7 mouse cellular contexts compared by ENCODE assay signal in the genomic region with DNA sequence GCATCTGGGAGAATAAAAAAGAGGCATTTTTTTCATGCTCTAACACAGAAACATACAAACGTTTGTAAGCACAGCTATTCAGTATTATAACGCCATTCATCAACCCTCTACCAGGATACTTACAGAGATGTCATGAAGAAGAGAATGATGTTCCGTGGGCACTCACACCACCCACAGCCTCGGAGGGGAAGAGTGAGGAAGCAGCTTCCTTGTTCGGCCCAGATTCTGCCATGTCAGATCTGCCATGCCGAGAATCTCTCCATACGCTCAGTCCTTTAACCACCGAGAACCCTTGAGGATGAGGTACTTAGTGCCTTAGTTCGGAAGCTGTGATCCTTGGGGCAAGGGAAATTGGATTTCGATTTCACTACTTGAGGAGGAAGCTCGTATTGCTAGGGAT. TPM values are rescaled to one million over a fixed set of nuclear protein-coding genes. Genes with fewer than 3 reads are reported as not detected.
DNase-seq lines count a peak whose midpoint lies in the region; ATAC-seq and TF ChIP-seq lines count a peak whose summit lies in the region.

Gene Nin, minus strand, starts transcription at position 367 of the 400 bp plus-strand sequence.

- no peak within 1 kb of the TSS for H3K4me3 ChIP-seq in stomach, embryonic 14.5 days (ENCODE audit: low read depth, low read length)
- no peak within 1 kb of the TSS for H3K4me3 ChIP-seq in stomach, postnatal 0 days (ENCODE audit: low read depth, low read length)
- no peak within 1 kb of the TSS; the same call in 1 of the 2 replicates for H3K4me3 ChIP-seq in embryonic facial prominence, embryonic 15.5 days (replicated peaks)
- H3K4me3 ChIP-seq in megakaryocyte, embryonic 14.5 days (replicated peaks) = peak within 1 kb of the TSS; percentile 95

- ATAC-seq in stomach, embryonic 14.5 days (ENCODE audit: insufficient number of reproducible peaks, insufficient read depth, low FRiP score, low read depth) = no peak
- ATAC-seq in stomach, postnatal 0 days (ENCODE audit: low FRiP score, low TSS enrichment) = no peak
- no peak for ATAC-seq in embryonic facial prominence, embryonic 15.5 days (ENCODE audit: insufficient number of reproducible peaks, low FRiP score, low TSS enrichment, low read depth)

- peaks cover 8% of the 10 kb centered on the region for H3K4me1 ChIP-seq in stomach, embryonic 14.5 days (ENCODE audit: control insufficient read depth, insufficient read depth, low read length)
- peaks cover 3% of the 10 kb centered on the region; the same call in 1 of the 2 replicates for H3K4me1 ChIP-seq in stomach, postnatal 0 days (replicated peaks; ENCODE audit: control insufficient read depth, insufficient read depth)
- peaks cover 22% of the 10 kb centered on the region for H3K4me1 ChIP-seq in embryonic facial prominence, embryonic 15.5 days
- H3K4me1 ChIP-seq in megakaryocyte, embryonic 14.5 days = peaks cover 41% of the 10 kb centered on the region

- no peak within 1 kb of the TSS for H3K27ac ChIP-seq in stomach, embryonic 14.5 days (ENCODE audit: low read length)
- no peak within 1 kb of the TSS for H3K27ac ChIP-seq in stomach, postnatal 0 days (replicated peaks)
- no peak within 1 kb of the TSS for H3K27ac ChIP-seq in embryonic facial prominence, embryonic 15.5 days (replicated peaks)

- intact Hi-C loops in heart, postnatal 14 days (cut with DNase I) = loop anchor here (5.0 kb wide), 1 partner anchor 34 kb away; no protein-coding TSS in a partner anchor

- no peak for DNase-seq in stomach, postnatal 0 days (ENCODE audit: low spot score)
- DNase-seq in heart, postnatal 14 days = no peak
- DNase-seq in cerebellum, postnatal 10 days = no peak
- DNase-seq in right cerebral cortex, postnatal 25 days = no peak

- no peak within 1 kb of the TSS for H3K4me2 ChIP-seq in stomach, embryonic 14.5 days (replicated peaks; ENCODE audit: low read depth, low read length)
- H3K4me2 ChIP-seq in stomach, postnatal 0 days (replicated peaks; ENCODE audit: low read depth) = no peak within 1 kb of the TSS
- no peak within 1 kb of the TSS for H3K4me2 ChIP-seq in embryonic facial prominence, embryonic 15.5 days (replicated peaks)

- no peaks in the 10 kb centered on the region for H3K9me3 ChIP-seq in stomach, embryonic 14.5 days (ENCODE audit: control insufficient read depth, low read depth, low read length)
- no peaks in the 10 kb centered on the region for H3K9me3 ChIP-seq in stomach, postnatal 0 days (ENCODE audit: control insufficient read depth, low read length)
- H3K9me3 ChIP-seq in embryonic facial prominence, embryonic 15.5 days (replicated peaks) = no peaks in the 10 kb centered on the region
- H3K9me3 ChIP-seq in megakaryocyte, embryonic 14.5 days = no peaks in the 10 kb centered on the region

- H3K9ac ChIP-seq in stomach, embryonic 14.5 days (replicated peaks; ENCODE audit: low read depth, low read length) = no peak within 1 kb of the TSS
- H3K9ac ChIP-seq in stomach, postnatal 0 days (ENCODE audit: low read length) = no peak within 1 kb of the TSS
- no peak within 1 kb of the TSS for H3K9ac ChIP-seq in embryonic facial prominence, embryonic 15.5 days

- no peak for TF ChIP-seq EP300 in stomach, postnatal 0 days (optimal IDR thresholded peaks at IDR 0.05)

- no peaks in the 10 kb centered on the region for H3K27me3 ChIP-seq in stomach, embryonic 14.5 days (ENCODE audit: control insufficient read depth, insufficient read depth, low read length)
- H3K27me3 ChIP-seq in stomach, postnatal 0 days (ENCODE audit: control insufficient read depth, insufficient read depth, low read length) = no peaks in the 10 kb centered on the region
- H3K27me3 ChIP-seq in embryonic facial prominence, embryonic 15.5 days = 0 out of 2 replicates have a peak, but pooled peaks cover 3% of the 10 kb centered on the region
- peaks cover 21% of the 10 kb centered on the region for H3K27me3 ChIP-seq in megakaryocyte, embryonic 14.5 days (replicated peaks)

- 66% methylated on average over 11 of the region's 11 CpGs for whole genome bisulfite sequencing in stomach, embryonic 14.5 days
- WGBS in stomach, postnatal 0 days = 68% methylated on average over 11 of the region's 11 CpGs
- WGBS in embryonic facial prominence, embryonic 15.5 days = 49% methylated on average over 11 of the region's 11 CpGs

- no peaks in the 10 kb centered on the region for H3K36me3 ChIP-seq in stomach, embryonic 14.5 days (ENCODE audit: control insufficient read depth, insufficient read depth, low read length)
- H3K36me3 ChIP-seq in stomach, postnatal 0 days (ENCODE audit: control insufficient read depth, insufficient read depth, low read length) = no peaks in the 10 kb centered on the region
- H3K36me3 ChIP-seq in embryonic facial prominence, embryonic 15.5 days = no peaks in the 10 kb centered on the region
- no peaks in the 10 kb centered on the region for H3K36me3 ChIP-seq in megakaryocyte, embryonic 14.5 days (replicated peaks; ENCODE audit: low read length)

- TF ChIP-seq CTCF in stomach, postnatal 0 days (IDR thresholded peaks at IDR 0.05; ENCODE audit: low read depth) = no peak

RNA-seq across cellular contexts. Expression of gene Nin, which starts in this region (rescaled TPM):
- 23.3 and 26.1 TPM in 2 replicates for polyA plus RNA-seq in stomach, embryonic 14.5 days (2014; fragmentation: Nextera tagmentation; extraction: Ambion mirVana)
- polyA plus RNA-seq in stomach, postnatal 0 days (2015; fragmentation: Nextera tagmentation; extraction: Ambion mirVana) = 2.8 and 3.6 TPM in 2 replicates
- 13.9 and 14.8 TPM in 2 replicates for polyA plus RNA-seq in embryonic facial prominence, embryonic 15.5 days (2015; fragmentation: Nextera tagmentation; extraction: Ambion mirVana)
- 10 to 100 TPM; 21.8 to 26.1 TPM for total RNA-seq in heart, postnatal 14 days (2021)
- 2.2 and 5.0 TPM in 2 replicates for polyA plus RNA-seq in megakaryocyte, embryonic 14.5 days (2012; ENCODE audit: insufficient read depth, low replicate concordance)
